Mouse (Mus musculus) midbrain, embryonic 11.5 days (tissue): ENCODE measurements around the gene Ttc16. TPM values are rescaled to one million over a fixed set of nuclear protein-coding genes. Genes with fewer than 3 reads are reported as not detected.
A peak's percentile ranks its signal among the peaks of the same experiment; 100 is the strongest.

ENCODE experiments used
- ATAC-seq: fragments of 200-750 bp; cut with Nextera tagmentation; 2 replicates; pipeline ENCODE4 v1.8.0; 2017; ENCODE audit warnings: moderate TSS enrichment, moderate library complexity; ENCODE audit not compliant: low FRiP score
- DNase-seq: peaks from one replicate; pipeline ENCODE4 v3.0.0; 2015; ENCODE audit warnings: low spot score; ENCODE audit errors: missing footprints
- H3K27ac ChIP-seq: fragments of 300-500 bp; sonication (generic); 2 replicates; pipeline ENCODE4 v1.5.1; 2014; ENCODE audit warnings: low read depth, low read length
- H3K27me3 ChIP-seq: fragments of 300-500 bp; sonication (generic); 2 replicates; pipeline ENCODE4 v1.6.1; 2014; ENCODE audit warnings: mild to moderate bottlenecking, low read length, moderate library complexity, mixed read lengths; ENCODE audit not compliant: control insufficient read depth, insufficient read depth
- H3K36me3 ChIP-seq: fragments of 300-500 bp; sonication (generic); 2 replicates; pipeline ENCODE4 v1.6.1; 2014; ENCODE audit warnings: mild to moderate bottlenecking, low read length, moderate library complexity, mixed read lengths; ENCODE audit not compliant: control insufficient read depth, insufficient read depth
- H3K4me1 ChIP-seq: fragments of 300-500 bp; sonication (generic); 2 replicates; pipeline ENCODE4 v1.6.1; 2014; ENCODE audit warnings: low read length; ENCODE audit not compliant: control insufficient read depth, insufficient read depth
- H3K4me2 ChIP-seq: fragments of 300-500 bp; sonication (generic); 2 replicates; pipeline ENCODE4 v1.6.1; 2014; ENCODE audit warnings: mild to moderate bottlenecking, moderate library complexity
- H3K4me3 ChIP-seq: fragments of 300-500 bp; sonication (generic); 2 replicates; pipeline ENCODE4 v1.5.1; 2014; ENCODE audit warnings: low read depth, low read length
- H3K9ac ChIP-seq: fragments of 300-500 bp; sonication (generic); 2 replicates; pipeline ENCODE4 v1.6.1; 2014; ENCODE audit warnings: low read length
- H3K9me3 ChIP-seq: fragments of 300-500 bp; sonication (generic); 2 replicates; pipeline ENCODE4 v1.6.1; 2016; ENCODE audit warnings: low read length; ENCODE audit not compliant: control insufficient read depth
- WGBS: fragments of 180-500 bp; shearing (Covaris S2); extraction: QIAGEN DNeasy Blood & Tissue Kit; methylation state at CpG from one replicate; pipeline ENCODE4 v1.1.7; 2014; 5-methylcytosine and 5-hydroxymethylcytosine counted together
- polyA plus RNA-seq: library from polyadenylated mRNA; unstranded; fragments of >200 nt; fragmentation: Nextera tagmentation; extraction: Ambion mirVana; gene quantifications from 2 replicates; pipeline ENCODE4 v1.2.1, GENCODE M21; 2014

The Ttc16 gene
- polyA plus RNA-seq, 1 experiment from 2014 or later: 0.30 TPM

GRCm38 (mm10) chr2:32731911-32732310, 43.5 kb downstream of the Ttc16 start:
- Histone ChIP-seq H3K4me1 (peaks cover 5% of the 10 kb centered on the region; the same call in 1 of the 2 replicates), H3K4me3 (no peak overlapping the region), H3K4me2 (no peak overlapping the region), H3K9ac (no peak overlapping the region), H3K9me3 (no peaks in the 10 kb centered on the region), H3K36me3 (no peaks in the 10 kb centered on the region), H3K27me3 (no peaks in the 10 kb centered on the region), H3K27ac (no peak overlapping the region)
- no peak for DNase-seq
- 77% methylated on average over 4 of the region's 4 CpGs for WGBS
- no peak for ATAC-seq

- no peak for ATAC-seq
- Histone ChIP-seq H3K4me2 (no peak overlapping the region), H3K9ac (no peak overlapping the region)
Observed at GRCm38 (mm10) chr2:32730854-32731253, 44.6 kb downstream of the Ttc16 start.

GRCm38 (mm10) chr2:32729547-32729946, 45.9 kb downstream of the Ttc16 start:
- Histone ChIP-seq H3K9ac (no peak overlapping the region), H3K4me2 (no peak overlapping the region), H3K27ac (no peak overlapping the region), H3K27me3 (no peaks in the 10 kb centered on the region), H3K36me3 (no peaks in the 10 kb centered on the region), H3K4me3 (no peak overlapping the region), H3K4me1 (peaks cover 5% of the 10 kb centered on the region; the same call in 1 of the 2 replicates), H3K9me3 (no peaks in the 10 kb centered on the region)
- DNase-seq (no peak), ATAC-seq (no peak)
- 80% methylated on average over 4 of the region's 4 CpGs for WGBS

More at GRCm38 (mm10) chr2:32730854-32731253, 44.6 kb downstream of the Ttc16 start:
- DNase-seq: no peak
- Histone ChIP-seq H3K27ac (no peak overlapping the region), H3K27me3 (no peaks in the 10 kb centered on the region), H3K36me3 (no peaks in the 10 kb centered on the region), H3K9me3 (no peaks in the 10 kb centered on the region), H3K4me3 (no peak overlapping the region), H3K4me1 (peaks cover 5% of the 10 kb centered on the region; the same call in 1 of the 2 replicates)
- 63% methylated on average over 11 of the region's 11 CpGs for WGBS

- no peak overlapping the region for H3K27ac ChIP-seq
- no peaks in the 10 kb centered on the region for H3K27me3 ChIP-seq
- H3K4me1 ChIP-seq: 0 out of 2 replicates have a peak, but pooled peaks cover 2% of the 10 kb centered on the region
- H3K9me3 ChIP-seq: no peaks in the 10 kb centered on the region
- no peak overlapping the region for H3K9ac ChIP-seq
- H3K36me3 ChIP-seq: no peaks in the 10 kb centered on the region
- no peak for ATAC-seq
- H3K4me2 ChIP-seq: 0 out of 2 replicates have a peak overlapping the region, but pooled peaks have one; percentile 2
- H3K4me3 ChIP-seq: no peak overlapping the region
- WGBS: 55% methylated on average over 7 of the region's 7 CpGs
- no peak for DNase-seq
Observed at GRCm38 (mm10) chr2:32728463-32728862, 47.0 kb downstream of the Ttc16 start.

- H3K4me3 ChIP-seq: peak overlapping the region; percentile 6; the same call in 1 of the 2 replicates
- no peaks in the 10 kb centered on the region for H3K36me3 ChIP-seq
- no peaks in the 10 kb centered on the region for H3K27me3 ChIP-seq
- under 1% methylated on average over 16 of the region's 16 CpGs for WGBS
- no peak overlapping the region for H3K9ac ChIP-seq
- no peak overlapping the region for H3K27ac ChIP-seq
- H3K4me1 ChIP-seq: 0 out of 2 replicates have a peak, but pooled peaks cover 2% of the 10 kb centered on the region
- peak overlapping the region; percentile 28; the same call in 1 of the 2 replicates for H3K4me2 ChIP-seq
- ATAC-seq (peak; percentile 97), DNase-seq (peak; percentile 98)
- H3K9me3 ChIP-seq: no peaks in the 10 kb centered on the region
Observed at GRCm38 (mm10) chr2:32727435-32727834, 48.0 kb downstream of the Ttc16 start.

DNA sequence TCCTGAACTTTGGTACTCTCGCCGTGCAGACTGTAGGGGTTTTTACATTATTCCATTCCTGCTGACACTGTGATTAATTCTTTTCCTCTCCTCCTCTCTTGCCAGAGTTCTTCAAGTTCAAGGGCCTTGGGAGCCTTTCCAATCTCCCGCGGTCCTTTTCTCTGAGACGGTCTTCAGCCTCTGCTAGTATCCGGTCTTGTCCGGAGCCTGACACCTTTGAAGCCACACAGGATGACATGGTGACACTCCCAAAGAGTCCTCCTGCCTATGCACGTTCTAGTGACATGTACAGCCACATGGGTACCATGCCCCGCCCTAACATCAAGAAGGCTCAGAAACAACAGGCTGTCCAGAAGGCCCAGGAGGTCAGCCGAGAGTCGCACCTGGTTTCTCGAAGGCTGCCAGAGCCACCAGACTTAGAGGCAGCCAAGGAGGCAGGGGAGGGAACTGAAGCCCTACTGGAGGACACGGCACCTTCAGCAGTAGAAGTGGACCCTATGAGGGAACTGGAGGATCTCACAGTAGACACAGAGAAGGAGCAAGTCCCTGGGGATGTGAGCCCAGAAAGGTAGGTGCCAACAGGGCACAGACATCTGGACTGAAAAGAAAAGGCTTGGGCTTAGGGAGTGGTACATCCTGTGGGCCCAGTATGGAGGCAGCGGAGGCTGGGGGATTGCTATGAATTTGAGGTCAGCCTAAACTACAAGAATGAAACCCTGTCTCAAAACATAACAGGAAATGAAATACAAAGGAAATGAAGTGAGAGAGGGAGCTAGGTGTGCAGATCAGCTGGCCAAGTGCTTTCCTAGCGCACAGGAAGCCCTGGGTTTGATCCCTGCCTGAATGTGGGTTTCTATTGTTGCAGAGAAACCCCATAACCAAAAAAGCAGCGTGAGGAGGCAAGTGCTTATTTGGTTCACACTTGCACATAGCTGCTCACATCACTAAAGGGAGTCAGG, 50.3 kb downstream of the Ttc16 start:
- WGBS: 83% methylated on average over 16 of the region's 16 CpGs
- ATAC-seq: no peak
- no peak overlapping the region for H3K4me3 ChIP-seq

DNA sequence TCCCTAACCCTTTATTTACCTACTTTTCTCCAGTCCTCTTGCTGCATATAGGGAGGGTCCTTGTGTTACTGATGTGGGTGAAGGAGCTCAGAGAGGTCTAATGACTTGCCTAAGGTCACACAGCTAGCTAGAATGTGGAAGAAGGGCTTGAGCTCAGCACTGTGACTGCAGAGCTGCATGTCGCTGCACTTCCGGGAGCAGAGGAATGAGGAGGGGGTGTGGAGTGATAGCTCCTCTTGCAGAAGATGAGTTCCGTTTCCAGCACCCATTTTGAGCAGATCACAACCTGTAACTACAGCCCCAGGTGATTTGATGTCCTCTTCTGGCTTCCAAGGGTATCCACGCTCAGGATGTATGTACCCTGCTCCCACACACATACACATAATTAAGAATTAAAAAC, 51.3 kb downstream of the Ttc16 start:
- DNase-seq (no peak), ATAC-seq (no peak)
- WGBS: 76% methylated on average over 4 of the region's 4 CpGs
- Histone ChIP-seq H3K4me1 (0 out of 2 replicates have a peak, but pooled peaks cover 2% of the 10 kb centered on the region), H3K27me3 (no peaks in the 10 kb centered on the region), H3K36me3 (no peaks in the 10 kb centered on the region), H3K4me2 (no peak overlapping the region), H3K27ac (no peak overlapping the region), H3K9ac (no peak overlapping the region), H3K4me3 (no peak overlapping the region), H3K9me3 (no peaks in the 10 kb centered on the region)

More for the DNA sequence above, 50.3 kb downstream of the Ttc16 start:
- no peak for DNase-seq
- H3K4me1 ChIP-seq: 0 out of 2 replicates have a peak, but pooled peaks cover 2% of the 10 kb centered on the region
- no peak overlapping the region for H3K9ac ChIP-seq
- no peaks in the 10 kb centered on the region for H3K36me3 ChIP-seq
- H3K4me2 ChIP-seq: no peak overlapping the region
- H3K9me3 ChIP-seq: no peaks in the 10 kb centered on the region
- H3K27me3 ChIP-seq: no peaks in the 10 kb centered on the region
- no peak overlapping the region for H3K27ac ChIP-seq

DNA sequence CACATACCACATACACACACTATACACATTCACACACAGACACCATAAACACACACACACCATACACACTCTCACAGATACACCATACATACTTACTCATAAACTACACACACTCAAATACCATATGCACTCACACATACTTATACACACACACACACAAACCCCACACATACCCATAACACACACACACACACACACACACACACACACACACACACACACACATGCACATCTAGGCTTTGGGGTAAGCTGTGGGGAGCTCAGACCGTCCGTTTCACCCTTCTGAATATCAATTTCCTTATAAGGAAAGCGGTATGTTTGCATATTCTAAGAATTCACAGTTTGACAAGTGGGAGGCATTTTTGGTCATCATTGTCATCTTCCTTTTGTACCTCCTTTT, 52.9 kb downstream of the Ttc16 start:
- WGBS: 86% methylated on average over 3 of the region's 3 CpGs
- 0 out of 2 replicates have a peak, but pooled peaks cover under 1% of the 10 kb centered on the region for H3K4me1 ChIP-seq
- no peak overlapping the region for H3K27ac ChIP-seq
- no peaks in the 10 kb centered on the region for H3K9me3 ChIP-seq
- no peak overlapping the region for H3K4me3 ChIP-seq
- H3K9ac ChIP-seq: no peak overlapping the region
- ATAC-seq: no peak
- no peaks in the 10 kb centered on the region for H3K27me3 ChIP-seq
- no peak overlapping the region for H3K4me2 ChIP-seq
- no peaks in the 10 kb centered on the region for H3K36me3 ChIP-seq
- no peak for DNase-seq

GRCm38 (mm10) chr2:32722046-32722445, 53.4 kb downstream of the Ttc16 start:
- Histone ChIP-seq H3K4me2 (no peak overlapping the region), H3K36me3 (no peaks in the 10 kb centered on the region), H3K27ac (no peak overlapping the region), H3K9me3 (no peaks in the 10 kb centered on the region), H3K4me1 (no peaks in the 10 kb centered on the region), H3K27me3 (no peaks in the 10 kb centered on the region), H3K4me3 (no peak overlapping the region), H3K9ac (no peak overlapping the region)
- 67% methylated on average over 6 of the region's 6 CpGs for WGBS
- DNase-seq: no peak
- ATAC-seq: no peak
